Mouse (Mus musculus) brain, embryonic 14.5 days (tissue): Measurements from ENCODE around the gene Macrod2. TPM values are rescaled to one million over a fixed set of nuclear protein-coding genes. Genes with fewer than 3 reads are reported as not detected.

Experiments
- DNase-seq: peaks from one replicate; pipeline ENCODE4 v3.0.0-alpha.2; 2011; ENCODE audit warnings: low read depth
- CTCF ChIP-seq: fragments of 200-500 bp; IDR thresholded peaks from 2 replicates; pipeline ENCODE4 v1.5.1; 2012; ENCODE audit warnings: inconsistent platforms, mild to moderate bottlenecking, moderate library complexity, borderline replicate concordance; ENCODE audit not compliant: insufficient read depth, insufficient read length; ENCODE audit errors: extremely low read depth
- POLR2A ChIP-seq: fragments of 200-500 bp; IDR thresholded peaks from 2 replicates; pipeline ENCODE4 v1.6.1; 2012; ENCODE audit warnings: mild to moderate bottlenecking, inconsistent platforms, borderline replicate concordance; ENCODE audit not compliant: poor library complexity, insufficient read depth, insufficient read length, severe bottlenecking; ENCODE audit errors: extremely low read depth
- polyA plus RNA-seq: library from polyadenylated mRNA; depleted of rRNA; stranded (reverse); fragments of >200 nt; gene quantifications from 2 replicates; pipeline ENCODE4 v1.2.3, GENCODE M21; 2012

Gene Macrod2
- polyA plus RNA-seq, 1 experiment = 24.1 TPM

- TF ChIP-seq CTCF (no peak), POLR2A (no peak)
- DNase-seq = no peak
These were observed 817.2 kb downstream of the Macrod2 start for GRCm38 (mm10) chr2:141212291-141212690.

- TF ChIP-seq POLR2A = no peak
- no peak for TF ChIP-seq CTCF
- DNase-seq = peak; percentile 87
These were observed 822.4 kb downstream of the Macrod2 start for GRCm38 (mm10) chr2:141217490-141217889.

GRCm38 (mm10) chr2:141217925-141218324 is 822.8 kb downstream of the Macrod2 start:
- no peak for TF ChIP-seq CTCF
- TF ChIP-seq POLR2A = no peak
- peak; percentile 44 for DNase-seq

- DNase-seq = no peak
- TF ChIP-seq CTCF (no peak), POLR2A (no peak)
These were observed 833.7 kb downstream of the Macrod2 start for GRCm38 (mm10) chr2:141228809-141229208.

- TF ChIP-seq CTCF (no peak), POLR2A (no peak)
- peak; percentile 24 for DNase-seq
These were observed 834.7 kb downstream of the Macrod2 start for GRCm38 (mm10) chr2:141229820-141230219.

GRCm38 (mm10) chr2:141231011-141231668 is 836.0 kb downstream of the Macrod2 start:
- peak; percentile 82 for DNase-seq
- no peak for TF ChIP-seq CTCF
- no peak for TF ChIP-seq POLR2A

GRCm38 (mm10) chr2:141234306-141234705 is 839.2 kb downstream of the Macrod2 start:
- TF ChIP-seq POLR2A = no peak
- TF ChIP-seq CTCF = no peak
- DNase-seq = peak; percentile 12

- TF ChIP-seq POLR2A (no peak), CTCF (no peak)
- DNase-seq = no peak
These were observed 839.8 kb downstream of the Macrod2 start for GRCm38 (mm10) chr2:141234724-141235453.

- TF ChIP-seq CTCF (no peak), POLR2A (no peak)
- DNase-seq = no peak
These were observed 852.6 kb downstream of the Macrod2 start for GRCm38 (mm10) chr2:141247680-141248079.

- TF ChIP-seq POLR2A (no peak), CTCF (no peak)
- DNase-seq = peak; percentile 58
These were observed 869.5 kb downstream of the Macrod2 start for GRCm38 (mm10) chr2:141264582-141264981.

- DNase-seq = no peak
- TF ChIP-seq POLR2A (no peak), CTCF (no peak)
These were observed 871.5 kb downstream of the Macrod2 start for GRCm38 (mm10) chr2:141266591-141266990.

- DNase-seq = no peak
- TF ChIP-seq POLR2A (no peak), CTCF (no peak)
These were observed 876.4 kb downstream of the Macrod2 start for GRCm38 (mm10) chr2:141271541-141271940.

GRCm38 (mm10) chr2:141272966-141273365 is 877.9 kb downstream of the Macrod2 start:
- no peak for DNase-seq
- TF ChIP-seq CTCF = no peak
- no peak for TF ChIP-seq POLR2A

GRCm38 (mm10) chr2:141274262-141274661 is 879.2 kb downstream of the Macrod2 start:
- DNase-seq = no peak
- no peak for TF ChIP-seq POLR2A
- TF ChIP-seq CTCF = no peak
